Mouse (Mus musculus) midbrain, embryonic 14.5 days (tissue): ENCODE results near the gene 1700067P10Rik. TPM values are rescaled to one million over a fixed set of nuclear protein-coding genes. Genes with fewer than 3 reads are reported as not detected.
A peak's percentile ranks its signal among the peaks of the same experiment; 100 is the strongest.

Experiments used
- ATAC-seq: fragments of 200-750 bp; cut with Nextera tagmentation; 2 replicates; pipeline ENCODE4 v1.8.0; 2017; ENCODE audit warnings: moderate number of reproducible peaks, moderate library complexity; ENCODE audit not compliant: low FRiP score, low TSS enrichment
- DNase-seq: peaks from one replicate; pipeline ENCODE4 v3.0.0-alpha.2; 2015
- H3K27ac ChIP-seq: fragments of 300-500 bp; sonication (generic); replicated peaks from 2 replicates; pipeline ENCODE4 v1.5.1; 2014; ENCODE audit warnings: mild to moderate bottlenecking, low read depth, low read length, moderate library complexity
- H3K27me3 ChIP-seq: fragments of 300-500 bp; sonication (generic); 2 replicates; pipeline ENCODE4 v1.6.1; 2014; ENCODE audit warnings: low read length, control low read depth, mixed read lengths; ENCODE audit not compliant: control insufficient read depth, insufficient read depth
- H3K36me3 ChIP-seq: fragments of 300-500 bp; sonication (generic); 2 replicates; pipeline ENCODE4 v1.6.1; 2014; ENCODE audit warnings: low read length, control low read depth; ENCODE audit not compliant: control insufficient read depth, insufficient read depth
- H3K4me1 ChIP-seq: fragments of 300-500 bp; sonication (generic); 2 replicates; pipeline ENCODE4 v1.6.1; 2014; ENCODE audit warnings: mild to moderate bottlenecking, antibody characterized with exemption, low read length, control low read depth; ENCODE audit not compliant: control insufficient read depth, insufficient read depth
- H3K4me2 ChIP-seq: fragments of 300-500 bp; sonication (generic); 2 replicates; pipeline ENCODE4 v1.6.1; 2014; ENCODE audit warnings: mild to moderate bottlenecking, low read length, moderate library complexity
- H3K4me3 ChIP-seq: fragments of 300-500 bp; sonication (generic); replicated peaks from 2 replicates; pipeline ENCODE4 v1.5.1; 2014; ENCODE audit warnings: low read depth, low read length
- H3K9ac ChIP-seq: fragments of 300-500 bp; sonication (generic); replicated peaks from 2 replicates; pipeline ENCODE4 v1.6.1; 2014; ENCODE audit warnings: mild to moderate bottlenecking, low read length, moderate library complexity
- H3K9me3 ChIP-seq: fragments of 300-500 bp; sonication (generic); 2 replicates; pipeline ENCODE4 v1.6.1; 2016; ENCODE audit warnings: low read length, control low read depth, mixed read lengths; ENCODE audit not compliant: control insufficient read depth
- WGBS: fragments of 180-500 bp; shearing (Covaris S2); extraction: QIAGEN DNeasy Blood & Tissue Kit; methylation state at CpG from one replicate; pipeline ENCODE4 v1.1.7; 2014; 5-methylcytosine and 5-hydroxymethylcytosine counted together
- polyA plus RNA-seq: library from polyadenylated mRNA; unstranded; fragments of >200 nt; fragmentation: Nextera tagmentation; extraction: Ambion mirVana; gene quantifications from 2 replicates; pipeline ENCODE4 v1.2.1, GENCODE M21; 2014

Gene 1700067P10Rik
- polyA plus RNA-seq, 1 experiment from 2014 or later: not detected

GRCm38 (mm10) chr17:48055076-48055816 is 33.9 kb upstream of the 1700067P10Rik start:
- H3K4me2 ChIP-seq: peak overlapping the region; percentile 42
- peak overlapping the region; percentile 72 for H3K27ac ChIP-seq
- H3K4me1 ChIP-seq: peaks cover 17% of the 10 kb centered on the region
- WGBS: 19% methylated on average over 20 of the region's 20 CpGs
- peak; percentile 67 for DNase-seq
- 0 out of 2 replicates have a peak overlapping the region, but pooled peaks have one; percentile 3 for H3K9ac ChIP-seq
- H3K4me3 ChIP-seq: no peak overlapping the region
- ATAC-seq: no peak; the same call in 1 of the 2 replicates
- no peaks in the 10 kb centered on the region for H3K36me3 ChIP-seq
- H3K27me3 ChIP-seq: no peaks in the 10 kb centered on the region
- no peaks in the 10 kb centered on the region for H3K9me3 ChIP-seq

GRCm38 (mm10) chr17:48057382-48057781 is 31.7 kb upstream of the 1700067P10Rik start:
- ATAC-seq (no peak), DNase-seq (peak; percentile 65)
- Histone ChIP-seq H3K27ac (peak overlapping the region; percentile 5; the same call in 1 of the 2 replicates), H3K27me3 (no peaks in the 10 kb centered on the region), H3K4me3 (no peak overlapping the region), H3K4me2 (no peak overlapping the region), H3K4me1 (peaks cover 20% of the 10 kb centered on the region), H3K9me3 (no peaks in the 10 kb centered on the region), H3K9ac (no peak overlapping the region), H3K36me3 (no peaks in the 10 kb centered on the region)
- 2% methylated on average over 12 of the region's 12 CpGs for WGBS

GRCm38 (mm10) chr17:48064196-48064843 is 24.8 kb upstream of the 1700067P10Rik start:
- ATAC-seq (0 out of 2 replicates have a peak, but pooled peaks have one; percentile 11), DNase-seq (no peak)
- H3K4me3 ChIP-seq: no peak overlapping the region
- no peak overlapping the region for H3K27ac ChIP-seq
- H3K4me2 ChIP-seq: no peak overlapping the region
- H3K36me3 ChIP-seq: no peaks in the 10 kb centered on the region
- H3K27me3 ChIP-seq: no peaks in the 10 kb centered on the region
- H3K4me1 ChIP-seq: peaks cover 8% of the 10 kb centered on the region; the same call in 1 of the 2 replicates
- no peak overlapping the region for H3K9ac ChIP-seq
- WGBS: 36% methylated on average over 10 of the region's 10 CpGs
- no peaks in the 10 kb centered on the region for H3K9me3 ChIP-seq

- Histone ChIP-seq H3K36me3 (no peaks in the 10 kb centered on the region), H3K9ac (no peak overlapping the region), H3K27me3 (no peaks in the 10 kb centered on the region), H3K4me1 (peaks cover 8% of the 10 kb centered on the region; the same call in 1 of the 2 replicates), H3K4me3 (no peak overlapping the region), H3K9me3 (no peaks in the 10 kb centered on the region), H3K4me2 (no peak overlapping the region), H3K27ac (no peak overlapping the region)
- no peak for ATAC-seq
- DNase-seq: peak; percentile 42
- 6% methylated on average over 5 of the region's 5 CpGs for WGBS
Observed at GRCm38 (mm10) chr17:48065081-48065501, 24.0 kb upstream of the 1700067P10Rik start.

- 75% methylated on average over 10 of the region's 10 CpGs for WGBS
- Histone ChIP-seq H3K4me1 (peaks cover 5% of the 10 kb centered on the region; the same call in 1 of the 2 replicates), H3K4me2 (no peak overlapping the region), H3K4me3 (no peak overlapping the region), H3K27ac (no peak overlapping the region), H3K9me3 (no peaks in the 10 kb centered on the region), H3K27me3 (no peaks in the 10 kb centered on the region), H3K9ac (no peak overlapping the region), H3K36me3 (no peaks in the 10 kb centered on the region)
- no peak for DNase-seq
- no peak for ATAC-seq
Observed at GRCm38 (mm10) chr17:48067083-48067614, 22.0 kb upstream of the 1700067P10Rik start.

GRCm38 (mm10) chr17:48067729-48068128 is 21.4 kb upstream of the 1700067P10Rik start:
- Histone ChIP-seq H3K9me3 (no peaks in the 10 kb centered on the region), H3K4me2 (no peak overlapping the region), H3K9ac (no peak overlapping the region), H3K4me1 (peaks cover 5% of the 10 kb centered on the region; the same call in 1 of the 2 replicates), H3K27me3 (no peaks in the 10 kb centered on the region), H3K27ac (no peak overlapping the region), H3K4me3 (no peak overlapping the region), H3K36me3 (no peaks in the 10 kb centered on the region)
- no peak for DNase-seq
- ATAC-seq: no peak
- 18% methylated on average over 5 of the region's 5 CpGs for WGBS

GRCm38 (mm10) chr17:48080626-48081025 is 8.5 kb upstream of the 1700067P10Rik start:
- DNase-seq: no peak
- WGBS: 57% methylated on average over 3 of the region's 3 CpGs
- Histone ChIP-seq H3K4me3 (no peak overlapping the region), H3K27me3 (no peaks in the 10 kb centered on the region), H3K9ac (no peak overlapping the region), H3K4me2 (no peak overlapping the region), H3K27ac (no peak overlapping the region), H3K36me3 (no peaks in the 10 kb centered on the region), H3K4me1 (no peaks in the 10 kb centered on the region), H3K9me3 (no peaks in the 10 kb centered on the region)
- ATAC-seq: no peak

GRCm38 (mm10) chr17:48089446-48089845 is 327 bp downstream of the 1700067P10Rik start:
- 75% methylated on average over 2 of the region's 2 CpGs for WGBS
- Histone ChIP-seq H3K4me3 (no peak overlapping the region), H3K9me3 (no peaks in the 10 kb centered on the region), H3K9ac (no peak overlapping the region), H3K27ac (no peak overlapping the region), H3K4me2 (no peak overlapping the region), H3K27me3 (peaks cover 8% of the 10 kb centered on the region), H3K36me3 (no peaks in the 10 kb centered on the region), H3K4me1 (no peaks in the 10 kb centered on the region)
- no peak for ATAC-seq
- DNase-seq: no peak
